Comparison of ENCODE assay signal across 24 mouse cellular contexts in genomic region chr6:50295136-50295535, GRCm38 (mm10). TPM values are rescaled to one million over a fixed set of nuclear protein-coding genes. Genes with fewer than 3 reads are reported as not detected.
DNase-seq lines count a peak whose midpoint lies in the region; ATAC-seq and TF ChIP-seq lines count a peak whose summit lies in the region.
"Had no signal": no experiment of that assay in that cellular context is flagged by ENCODE, and none has a peak within 500 bp of the region (broad histone marks: within the 10 kb centered on the region; RNA-seq: fewer than 3 reads in every experiment).

No protein-coding gene starts in this region.

- H3K9ac ChIP-seq in heart, embryonic 15.5 days: no peak overlapping the region
- no peak overlapping the region for H3K9ac ChIP-seq in MEL (ENCODE audit: control insufficient read depth, low read depth, low read length, poor library complexity, severe bottlenecking)
- H3K9ac ChIP-seq in midbrain, embryonic 13.5 days (replicated peaks): no peak overlapping the region
- H3K9ac ChIP-seq: embryonic facial prominence, embryonic 13.5 days; forebrain, embryonic 12.5 days; heart, embryonic 12.5 days; hindbrain, embryonic 13.5 days had no signal

- WGBS in heart, embryonic 15.5 days: 78% methylated on average over 10 of the region's 10 CpGs
- 64% methylated on average over 10 of the region's 10 CpGs for WGBS in midbrain, embryonic 13.5 days

- no peaks in the 10 kb centered on the region for H3K9me3 ChIP-seq in heart, embryonic 15.5 days (replicated peaks)
- H3K9me3 ChIP-seq in MEL (replicated peaks; ENCODE audit: insufficient read depth, low read length): no peaks in the 10 kb centered on the region
- no peaks in the 10 kb centered on the region for H3K9me3 ChIP-seq in midbrain, embryonic 13.5 days
- H3K9me3 ChIP-seq: embryonic facial prominence, embryonic 13.5 days; forebrain, embryonic 12.5 days; G1E; heart, embryonic 12.5 days; hindbrain, embryonic 13.5 days had no signal

- no peak for ATAC-seq in heart, embryonic 15.5 days (replicated peaks; ENCODE audit: insufficient number of reproducible peaks, insufficient read depth, low FRiP score, low read depth)
- ATAC-seq in granulocyte monocyte progenitor cell, adult 5-6 weeks (replicated peaks; ENCODE audit: poor library complexity, severe bottlenecking): peak; percentile 59
- no peak for ATAC-seq in midbrain, embryonic 13.5 days
- ATAC-seq: activated CD4-positive, CD25-positive, alpha-beta regulatory T cell, adult 4 months; forebrain, embryonic 16.5 days; hindbrain, postnatal 0 days had no signal

- TF ChIP-seq RAD21 in MEL (IDR thresholded peaks at IDR 0.05; ENCODE audit: low read depth, low read length): no peak

- H3K4me1 ChIP-seq in heart, embryonic 15.5 days (replicated peaks): peaks cover 5% of the 10 kb centered on the region; the same call in 1 of the 2 replicates
- peaks cover 0 to 15% of the 10 kb centered on the region in 2 experiments; a peak in 3 of 4 replicates for H3K4me1 ChIP-seq in MEL (ENCODE audit: control insufficient read depth in 1 of 2, insufficient read depth in 2 of 2, low read length in 2 of 2)
- H3K4me1 ChIP-seq in midbrain, embryonic 13.5 days (replicated peaks): no peaks in the 10 kb centered on the region
- H3K4me1 ChIP-seq: embryonic facial prominence, embryonic 13.5 days; forebrain, embryonic 12.5 days; hindbrain, embryonic 13.5 days had no signal

- H3K27ac ChIP-seq in heart, embryonic 15.5 days: peak overlapping the region; percentile 48; the same call in 1 of the 2 replicates
- no peak overlapping the region for H3K27ac ChIP-seq in MEL (ENCODE audit: control insufficient read depth, low read depth, low read length)
- H3K27ac ChIP-seq in midbrain, embryonic 13.5 days: no peak overlapping the region
- H3K27ac ChIP-seq: embryonic facial prominence, embryonic 13.5 days; forebrain, embryonic 12.5 days; gastrocnemius, adult 2 months; hindbrain, embryonic 13.5 days; hindbrain, postnatal 0 days had no signal

- no peak overlapping the region for H3K4me3 ChIP-seq in heart, embryonic 15.5 days
- peak overlapping the region in 1 of 2 experiments; percentile 25; a peak in 1 of 4 replicates for H3K4me3 ChIP-seq in MEL (ENCODE audit: control insufficient read depth in 1 of 2, insufficient read depth in 1 of 2, low read depth in 2 of 2, low read length in 2 of 2)
- H3K4me3 ChIP-seq in midbrain, embryonic 13.5 days (replicated peaks): no peak overlapping the region
- H3K4me3 ChIP-seq: embryonic facial prominence, embryonic 13.5 days; forebrain, embryonic 12.5 days; gastrocnemius, adult 2 months; heart, embryonic 12.5 days; hindbrain, embryonic 13.5 days had no signal

- no peak for DNase-seq in heart, adult 9 months (ENCODE audit: low spot score in 2 of 2)
- peak; percentile 36 for DNase-seq in MEL (ENCODE audit: low read depth, low spot score)
- DNase-seq in right cerebral cortex, postnatal 14 days: no peak
- DNase-seq in right cerebral cortex, postnatal 25 days: no peak
- DNase-seq: adrenal gland, postnatal 25 days; cerebellum, adult 11-12 months; cerebellum, adult 9-10 months; cerebellum, postnatal 25 days; gastrocnemius, adult 2 months; gastrocnemius, postnatal 25 days; heart, adult 18-20 months; heart, postnatal 14 days; kidney, adult 11 months had no signal

- no peak for TF ChIP-seq EP300 in MEL (IDR thresholded peaks at IDR 0.05; ENCODE audit: low read depth in 1 of 2, low read length in 2 of 2)

- no peaks in the 10 kb centered on the region for H3K79me2 ChIP-seq in MEL (ENCODE audit: control insufficient read depth, insufficient read depth, low read length, poor library complexity)

- no peaks in the 10 kb centered on the region for H3K36me3 ChIP-seq in heart, embryonic 15.5 days
- peaks cover 0 to 6% of the 10 kb centered on the region in 2 experiments; a peak in 2 of 4 replicates for H3K36me3 ChIP-seq in MEL (ENCODE audit: control insufficient read depth in 1 of 2, insufficient read depth in 2 of 2, low read length in 2 of 2)
- no peaks in the 10 kb centered on the region for H3K36me3 ChIP-seq in midbrain, embryonic 13.5 days
- H3K36me3 ChIP-seq: forebrain, embryonic 12.5 days; G1E; hindbrain, embryonic 13.5 days had no signal

- H3K27me3 ChIP-seq in heart, embryonic 15.5 days: no peaks in the 10 kb centered on the region
- H3K27me3 ChIP-seq in MEL (ENCODE audit: control insufficient read depth in 1 of 2, insufficient read depth in 2 of 2, low read length in 2 of 2): no peaks in the 10 kb centered on the region
- no peaks in the 10 kb centered on the region for H3K27me3 ChIP-seq in midbrain, embryonic 13.5 days
- H3K27me3 ChIP-seq: embryonic facial prominence, embryonic 13.5 days; forebrain, embryonic 12.5 days; heart, embryonic 12.5 days; hindbrain, embryonic 13.5 days had no signal

- no peak for TF ChIP-seq POLR2A in MEL (IDR thresholded peaks at IDR 0.05; ENCODE audit: control insufficient read depth in 1 of 2, insufficient read depth in 1 of 2, low read depth in 1 of 2, low read length in 2 of 2, poor library complexity in 1 of 2)

- no peak overlapping the region for H3K4me2 ChIP-seq in heart, embryonic 15.5 days
- H3K4me2 ChIP-seq in midbrain, embryonic 13.5 days (replicated peaks): no peak overlapping the region
- H3K4me2 ChIP-seq: embryonic facial prominence, embryonic 13.5 days; forebrain, embryonic 12.5 days; hindbrain, embryonic 13.5 days had no signal

- TF ChIP-seq CTCF in MEL (IDR thresholded peaks at IDR 0.05 in 2 of 3, conservative IDR thresholded peaks at IDR 0.05 in 1 of 3; ENCODE audit: control insufficient read depth in 1 of 3, insufficient read depth in 1 of 3, low read depth in 2 of 3, low read length in 3 of 3, poor library complexity in 1 of 3, severe bottlenecking in 1 of 3): no peak

TF ChIP-seq in MEL, 35 proteins besides CTCF, POLR2A, EP300 and RAD21:
- TF ChIP-seq ZNF384 (IDR thresholded peaks at IDR 0.05; ENCODE audit: low read depth, low read length) (peak; percentile 42; the same call in 1 of the 2 replicates), POLR2AphosphoS2 (IDR thresholded peaks at IDR 0.05; ENCODE audit: low read length) (no peak)

RNA-seq across cellular contexts. Expression of gene Gsdme, which starts 31.5 kb away (rescaled TPM):
- polyA plus RNA-seq in heart, embryonic 15.5 days (2015; fragmentation: Nextera tagmentation; extraction: Ambion mirVana): 35.3 and 35.8 TPM in 2 replicates
- total RNA-seq in MEL (2012; rRNA removed): 0.20 and 0.27 TPM in 2 replicates
- polyA plus RNA-seq in MEL (2012; ENCODE audit: insufficient read depth in 1 of 2, insufficient read length in 2 of 2, low read depth in 1 of 2, low replicate concordance in 2 of 2, missing spikeins in 1 of 2): 1 to 10 TPM in 1 of 2 experiments, not detected in 1; 1.5 TPM
- 4.4 and 7.4 TPM in 2 replicates for total RNA-seq in granulocyte monocyte progenitor cell, adult 5-6 weeks (2014; fragmentation: Nextera tagmentation)
- total RNA-seq in granulocyte monocyte progenitor cell, adult 5-6 weeks (2017): 6.4 and 11.0 TPM in 2 replicates
- polyA plus RNA-seq in midbrain, embryonic 13.5 days (2015; fragmentation: Nextera tagmentation; extraction: Ambion mirVana): 64.9 and 71.6 TPM in 2 replicates

Comparison
In these comparisons a context has a peak if more than half of its experiments do, and no peak if none do; other contexts are left out.
1. RNA of gene Gsdme, which starts 31.5 kb away (polyA plus RNA-seq): 64.9 to 71.6 TPM in midbrain, embryonic 13.5 days and 35.3 to 35.8 TPM in heart, embryonic 15.5 days; 1.5 TPM in MEL; every median in the first group is over 10 times any median in the second.